Mouse (Mus musculus) liver, adult 2 months (tissue): ENCODE data around the gene Cmklr1.

Experiments
- CTCF ChIP-seq: fragments of 200-500 bp; IDR thresholded peaks from 2 replicates; pipeline ENCODE4 v1.5.1; 2011; ENCODE audit warnings: low read depth, low read length, control low read depth
- POLR2A ChIP-seq: fragments of 200-500 bp; IDR thresholded peaks from 2 replicates; pipeline ENCODE4 v1.6.1; 2011; ENCODE audit warnings: low read length, control low read depth; ENCODE audit not compliant: insufficient read depth; ENCODE audit errors: extremely low read depth

DNA sequence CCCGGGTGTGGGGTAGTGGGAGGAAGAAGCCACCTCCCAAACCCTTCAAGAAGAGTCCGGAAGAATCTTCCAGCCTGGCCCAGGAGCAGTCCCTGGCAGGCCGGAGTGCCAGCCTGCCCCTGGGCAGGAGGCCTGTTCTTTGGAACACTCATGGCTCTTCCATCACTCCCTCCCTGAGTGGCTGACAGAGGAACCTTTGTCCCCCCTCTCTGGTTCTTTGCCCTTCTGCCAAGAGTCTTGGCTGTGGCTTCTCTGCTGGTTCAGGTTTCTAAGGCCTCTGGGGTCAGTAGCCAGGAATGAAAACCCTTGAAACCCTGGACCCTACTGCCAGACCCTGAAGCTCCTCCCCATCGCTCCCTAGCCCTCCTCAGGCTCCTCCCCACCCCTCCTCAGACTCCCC lies 12.6 kb downstream of the Cmklr1 start:
- TF ChIP-seq CTCF, result no peak
- no peak for TF ChIP-seq POLR2A
